Mouse (Mus musculus) liver, embryonic 14.5 days (tissue): ENCODE data around the gene Rab6b.

ENCODE experiments used
- CTCF ChIP-seq: IDR thresholded peaks from 2 replicates; pipeline ENCODE4 v1.5.1; 2016; ENCODE audit warnings: antibody characterized with exemption, low read depth, control low read depth
- EP300 ChIP-seq: IDR thresholded peaks from 2 replicates; pipeline ENCODE4 v1.6.1; 2016; ENCODE audit warnings: antibody characterized with exemption, low read depth

- TF ChIP-seq CTCF: no peak
- TF ChIP-seq EP300: no peak
Measured at GRCm38 (mm10) chr9:103175692-103176091, 64.1 kb downstream of the Rab6b start.
